Mouse (Mus musculus) embryonic stem cell, embryonic (primary cell): ENCODE measurements around the gene C2cd4d.

Experiments
- CTCF ChIA-PET, 4 experiments: fragments of 300-600 bp in 2 of 4; fragments of 350-600 bp in 2 of 4; sonication (Branson Sonifier 250); formaldehyde crosslinking; loops; one replicate each; lab custom pipeline; 2022; ENCODE audit warnings: inconsistent platforms in 2 of 4; lab: Charles Lee
- POLR2A ChIA-PET, 4 experiments: fragments of 300-600 bp in 2 of 4; fragments of 350-600 bp in 2 of 4; sonication (Branson Sonifier 250); formaldehyde crosslinking; loops; one replicate each; lab custom pipeline; 2022; ENCODE audit warnings: antibody characterized with exemption in 4 of 4, inconsistent platforms in 1 of 4; lab: Charles Lee

The C2cd4d gene

DNA sequence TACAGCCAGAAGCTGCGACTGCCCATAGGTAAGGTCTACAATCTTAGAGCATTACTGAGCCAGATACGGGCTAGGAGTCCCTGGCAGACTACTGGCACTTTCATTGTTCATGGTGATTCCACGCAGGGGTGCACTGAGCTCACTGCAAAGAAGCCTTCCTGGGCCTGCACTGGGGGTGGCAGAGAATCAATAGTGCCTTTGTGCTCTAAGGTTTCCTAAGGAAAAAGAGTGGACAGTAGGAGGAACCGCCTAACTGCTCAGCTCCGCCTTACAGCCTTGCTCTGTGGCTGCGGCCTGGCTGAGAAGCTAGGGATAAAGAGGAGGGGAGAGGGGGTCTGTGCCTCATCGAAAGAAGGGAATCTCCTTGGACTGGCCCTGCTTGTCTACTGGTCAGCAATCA, at the start of gene C2cd4d:
Gene C2cd4d (plus strand): TSS at position 301 of the 400 bp plus-strand sequence.
- POLR2A ChIA-PET, result interaction anchor here in 3 of 4 experiments (0.7 to 1.6 kb wide), 5 partner anchors 10 to 111 kb away, joined by 3 to 4 read pairs (median 3); partner anchors contain the start of gene Rorc (in 1 of the 3)
- CTCF ChIA-PET, result interaction anchor here in 1 of 4 experiments (0.6 kb wide), 1 partner anchor 78 kb away, joined by 3 read pairs; no protein-coding TSS in a partner anchor

DNA sequence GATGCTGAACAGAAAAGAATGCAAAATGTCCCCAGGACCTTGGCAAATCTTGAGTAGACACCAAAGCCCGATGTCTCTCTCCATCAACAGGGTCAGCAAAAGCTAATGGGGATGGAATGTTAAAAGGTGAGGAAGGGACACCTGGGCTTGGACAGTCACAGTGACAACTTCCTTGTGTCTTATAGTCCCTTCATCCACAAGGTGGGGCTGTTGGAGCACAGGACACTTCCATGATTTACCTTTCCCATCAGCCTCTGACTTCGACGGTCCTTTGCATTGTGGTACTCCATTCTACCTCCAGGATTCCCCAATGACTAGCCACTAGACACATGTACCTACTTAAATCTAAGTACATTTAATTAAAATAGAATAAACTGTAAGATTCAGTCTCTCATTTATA, 33.6 kb upstream of the C2cd4d start:
- ChIA-PET POLR2A (no interaction called here), CTCF (interaction anchor here in 1 of 4 experiments (0.6 kb wide), 1 partner anchor 1284 kb away, joined by 3 read pairs; no protein-coding TSS in a partner anchor)

GRCm38 (mm10) chr3:94334442-94334841, 27.8 kb upstream of the C2cd4d start:
- ChIA-PET CTCF (interaction anchor here in 2 of 4 experiments (0.6 to 1.4 kb wide), 2 partner anchors 33 to 424 kb away, joined by 3 to 6 read pairs; no protein-coding TSS in a partner anchor), POLR2A (interaction anchor here in 3 of 4 experiments (1.0 to 1.7 kb wide), 4 partner anchors 20 to 108 kb away, joined by 3 to 5 read pairs (median 4); no protein-coding TSS in a partner anchor)

GRCm38 (mm10) chr3:94338522-94338921, 23.7 kb upstream of the C2cd4d start:
- ChIA-PET POLR2A (no interaction called here), CTCF (no interaction called here)

DNA sequence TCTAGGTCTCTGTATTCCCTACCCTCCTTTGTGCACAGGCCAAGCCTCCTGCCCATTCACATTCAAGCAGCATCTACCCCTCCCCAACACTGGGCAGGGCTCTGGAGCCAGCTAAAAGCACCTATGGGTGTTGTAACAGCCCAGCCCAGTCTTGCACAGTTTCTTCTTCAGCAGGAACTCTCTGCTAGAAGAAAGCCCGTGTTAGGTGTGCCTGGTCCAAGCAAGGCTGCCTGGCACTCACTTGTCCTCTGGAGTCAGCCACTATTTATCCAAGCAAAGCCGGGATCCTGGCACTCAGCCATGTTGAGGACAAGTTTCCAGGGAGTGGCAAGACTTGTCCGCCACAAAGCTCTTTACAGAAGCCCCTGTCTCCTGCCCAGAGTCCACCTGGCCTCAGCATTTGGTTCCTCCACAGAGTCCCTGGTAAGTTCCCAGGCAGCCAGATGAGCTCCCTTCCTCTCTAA, 20.2 kb upstream of the C2cd4d start, which contains the start of gene Them5:
Gene Them5 (plus strand): TSS at position 141 of the 464 bp plus-strand sequence.
- ChIA-PET POLR2A (interaction anchor here in 1 of 4 experiments (1.0 kb wide), 1 partner anchor 63 kb away, joined by 3 read pairs; no protein-coding TSS in a partner anchor), CTCF (no interaction called here)

DNA sequence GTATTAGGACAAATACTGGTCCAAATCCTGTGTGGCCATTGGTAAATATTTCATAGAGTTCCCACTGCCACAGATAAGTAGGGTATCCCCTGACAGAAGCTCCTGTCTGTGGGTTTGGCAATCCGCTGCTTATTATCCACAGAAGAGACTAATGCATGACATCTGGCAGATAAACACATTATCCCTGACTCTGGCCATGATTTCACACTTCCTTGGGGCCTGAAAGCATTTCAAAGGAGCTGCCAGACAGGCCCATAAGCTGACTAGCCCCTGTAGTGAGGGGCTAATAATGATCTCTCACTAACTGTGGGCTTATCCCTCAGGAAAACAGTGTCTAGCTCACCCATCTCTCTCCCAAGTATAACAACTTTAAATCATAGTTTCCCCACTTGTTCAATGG, 19.7 kb upstream of the C2cd4d start:
- ChIA-PET CTCF (interaction anchor here in 1 of 4 experiments (0.8 kb wide), 1 partner anchor 24 kb away, joined by 4 read pairs; no protein-coding TSS in a partner anchor), POLR2A (interaction anchor here in 2 of 4 experiments (1.0 to 1.1 kb wide), 2 partner anchors 62 to 106 kb away, joined by 3 read pairs; no protein-coding TSS in a partner anchor)

DNA sequence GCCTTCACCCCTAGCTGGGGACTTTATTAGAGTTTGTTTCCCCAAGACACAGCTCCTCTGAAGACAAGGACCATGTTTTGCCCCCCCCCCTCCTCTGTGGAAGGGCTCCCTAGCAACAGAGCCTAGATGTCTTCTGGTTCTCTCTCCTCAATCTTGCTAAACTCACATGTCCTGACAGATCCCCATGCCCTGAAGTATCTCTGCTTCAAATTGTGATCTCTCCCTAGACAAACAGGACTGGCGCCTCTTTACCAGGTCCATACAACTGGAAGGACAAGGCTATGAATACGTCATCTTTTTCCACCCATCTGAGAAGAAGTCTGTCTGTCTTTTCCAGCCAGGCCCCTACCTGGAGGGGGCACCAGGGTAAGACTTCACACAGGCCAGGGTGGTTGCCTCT, 18.1 kb upstream of the C2cd4d start:
- ChIA-PET POLR2A (no interaction called here), CTCF (no interaction called here)

DNA sequence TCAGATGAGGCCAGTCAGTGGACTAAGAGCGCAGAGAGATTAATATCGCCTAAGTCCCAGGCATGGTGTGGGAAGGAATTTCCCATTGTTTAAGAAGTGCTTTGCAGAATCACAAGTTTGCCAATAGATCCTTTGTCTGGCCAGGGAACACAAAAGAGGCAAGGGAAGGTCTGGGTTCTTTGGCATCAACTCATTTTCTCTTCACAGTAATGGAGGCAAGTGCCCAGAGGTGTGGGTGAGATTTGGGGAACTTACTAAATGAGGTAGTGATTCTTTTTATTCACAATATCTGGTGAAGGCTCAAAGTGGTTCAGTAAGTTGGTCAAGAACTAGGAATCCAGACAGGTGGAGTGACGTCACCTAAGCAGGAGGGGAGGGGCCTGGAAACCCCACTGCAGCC, 17.3 kb upstream of the C2cd4d start:
- POLR2A ChIA-PET, result no interaction called here

GRCm38 (mm10) chr3:94348146-94348545, 14.1 kb upstream of the C2cd4d start:
- ChIA-PET POLR2A (interaction anchor here in 1 of 4 experiments (0.6 kb wide), 1 partner anchor 20 kb away, joined by 3 read pairs; no protein-coding TSS in a partner anchor), CTCF (interaction anchor here in 1 of 4 experiments (1.0 kb wide), 1 partner anchor 13 kb away, joined by 3 read pairs; no protein-coding TSS in a partner anchor)

More for the DNA sequence above, 17.3 kb upstream of the C2cd4d start:
- CTCF ChIA-PET, result no interaction called here

DNA sequence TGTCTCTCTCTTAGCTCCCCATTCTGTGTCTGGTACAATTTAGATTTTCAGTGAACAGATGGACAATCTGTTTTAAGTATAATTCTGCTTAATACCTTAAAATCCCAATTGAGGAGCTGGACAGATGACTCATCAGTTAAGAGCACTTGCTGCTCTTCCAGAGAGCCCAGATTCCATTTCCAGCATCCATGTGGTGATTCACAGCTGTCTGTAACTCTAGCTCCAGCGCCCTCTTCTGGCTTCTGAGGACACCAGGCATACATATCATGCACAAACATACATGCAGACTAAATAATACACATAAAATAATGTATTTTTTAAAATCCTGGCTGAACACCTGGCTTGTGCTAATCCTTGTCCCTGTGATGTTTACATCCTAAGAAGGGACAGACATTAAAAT, 1.4 kb upstream of the C2cd4d start:
- ChIA-PET POLR2A (interaction anchor here in 2 of 4 experiments (0.5 to 1.2 kb wide), 3 partner anchors 9 to 153 kb away, joined by 3 read pairs; no protein-coding TSS in a partner anchor), CTCF (interaction anchor here (0.6 to 1.3 kb wide), 6 partner anchors 9 to 96 kb away, joined by 3 read pairs; no protein-coding TSS in a partner anchor)

GRCm38 (mm10) chr3:94363291-94364153, 1.3 kb downstream of the C2cd4d start:
- CTCF ChIA-PET, result interaction anchor here in 2 of 4 experiments (0.5 to 1.5 kb wide), 2 partner anchors 79 to 817 kb away, joined by 5 read pairs; partner anchors contain the start of gene Mrpl9 (in 1 of the 2)
- POLR2A ChIA-PET, result interaction anchor here in 2 of 4 experiments (0.6 to 1.6 kb wide), 4 partner anchors 14 to 150 kb away, joined by 3 read pairs; no protein-coding TSS in a partner anchor

DNA sequence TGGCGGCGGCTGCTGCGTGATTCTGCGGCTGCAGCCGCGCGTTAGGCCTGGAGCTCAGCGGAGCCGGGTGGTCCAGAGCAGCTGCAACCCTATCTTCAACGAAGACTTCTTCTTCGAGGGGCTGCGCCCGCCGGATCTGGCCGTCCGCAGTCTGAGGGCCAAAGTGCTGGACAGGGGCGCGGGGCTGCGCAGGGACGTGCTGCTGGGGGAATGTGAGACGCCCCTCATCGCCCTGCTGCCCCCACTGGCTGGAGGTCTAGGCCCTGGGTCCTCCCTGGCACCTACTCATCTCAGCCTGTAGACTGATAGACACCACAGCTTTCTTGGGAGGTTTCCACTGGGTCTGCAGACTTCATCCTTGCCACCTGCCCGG, 1.9 kb downstream of the C2cd4d start:
- POLR2A ChIA-PET, result interaction anchor here in 1 of 4 experiments (1.0 kb wide), 1 partner anchor 13 kb away, joined by 3 read pairs; no protein-coding TSS in a partner anchor
- CTCF ChIA-PET, result interaction anchor here in 2 of 4 experiments (0.6 to 1.5 kb wide), 3 partner anchors 78 to 524 kb away, joined by 3 to 7 read pairs (median 5); partner anchors contain the start of gene Mrpl9 (in 1 of the 2)

- POLR2A ChIA-PET, result interaction anchor here in 2 of 4 experiments (0.6 to 2.6 kb wide), 9 partner anchors 11 to 1286 kb away, joined by 3 to 8 read pairs (median 3); partner anchors contain the start of genes Mrpl9 (in 1 of the 2) and Oaz3 (in 1 of the 2)
- CTCF ChIA-PET, result interaction anchor here (0.6 to 2.1 kb wide), 66 partner anchors 10 to 662 kb away, joined by 3 to 20 read pairs (median 4); partner anchors contain the start of genes Mrpl9 (in 2 of the 4), Oaz3 (in 2 of the 4) and Tdrkh (in 1 of the 4)
These were observed 4.5 kb downstream of the C2cd4d start for GRCm38 (mm10) chr3:94366761-94367160.

- ChIA-PET POLR2A (interaction anchor here in 2 of 4 experiments (0.6 to 2.6 kb wide), 4 partner anchors 10 to 394 kb away, joined by 3 to 8 read pairs (median 4); partner anchors contain the start of genes Mrpl9 (in 1 of the 2) and Oaz3 (in 1 of the 2)), CTCF (interaction anchor here in 3 of 4 experiments (0.7 to 2.1 kb wide), 17 partner anchors 10 to 536 kb away, joined by 3 to 20 read pairs (median 7); partner anchors contain the start of genes Mrpl9 (in 2 of the 3) and Oaz3 (in 2 of the 3))
These were observed 5.3 kb downstream of the C2cd4d start for GRCm38 (mm10) chr3:94367511-94367910.

GRCm38 (mm10) chr3:94368631-94369030, 6.4 kb downstream of the C2cd4d start:
- ChIA-PET CTCF (interaction anchor here (0.6 to 2.2 kb wide), 6 partner anchors 53 to 455 kb away, joined by 3 to 5 read pairs (median 3); no protein-coding TSS in a partner anchor), POLR2A (interaction anchor here in 2 of 4 experiments (0.6 to 3.3 kb wide), 7 partner anchors 9 to 646 kb away, joined by 3 to 15 read pairs (median 3); partner anchors contain the start of genes Mrpl9 (in 1 of the 2), Oaz3 (in 1 of the 2) and Tdrkh (in 1 of the 2))

DNA sequence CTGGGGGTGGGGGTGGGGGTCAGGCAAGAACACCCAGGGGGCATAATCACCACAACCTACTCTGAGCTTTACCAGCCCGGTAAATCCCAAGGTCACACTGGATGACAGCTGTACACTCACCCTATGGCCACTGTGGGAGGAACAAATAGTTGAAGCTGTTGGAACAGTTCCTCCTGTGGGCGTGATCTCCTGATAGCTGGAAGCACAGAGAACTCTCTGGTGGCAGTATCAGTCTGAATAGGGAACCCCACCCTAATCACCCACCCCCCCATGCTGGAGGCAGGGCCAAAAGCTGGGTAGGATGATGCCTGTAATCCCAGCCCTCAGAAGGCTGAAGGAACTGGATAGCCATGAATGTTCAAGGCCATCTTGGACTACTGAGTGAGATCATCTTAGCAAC, 7.5 kb downstream of the C2cd4d start:
- ChIA-PET CTCF (interaction anchor here (0.5 to 2.2 kb wide), 9 partner anchors 9 to 1474 kb away, joined by 3 to 6 read pairs (median 4); no protein-coding TSS in a partner anchor), POLR2A (interaction anchor here in 2 of 4 experiments (0.6 to 3.3 kb wide), 10 partner anchors 7 to 221 kb away, joined by 3 to 15 read pairs (median 3); partner anchors contain the start of genes Mrpl9 (in 1 of the 2), Oaz3 (in 1 of the 2) and Tdrkh (in 1 of the 2))

DNA sequence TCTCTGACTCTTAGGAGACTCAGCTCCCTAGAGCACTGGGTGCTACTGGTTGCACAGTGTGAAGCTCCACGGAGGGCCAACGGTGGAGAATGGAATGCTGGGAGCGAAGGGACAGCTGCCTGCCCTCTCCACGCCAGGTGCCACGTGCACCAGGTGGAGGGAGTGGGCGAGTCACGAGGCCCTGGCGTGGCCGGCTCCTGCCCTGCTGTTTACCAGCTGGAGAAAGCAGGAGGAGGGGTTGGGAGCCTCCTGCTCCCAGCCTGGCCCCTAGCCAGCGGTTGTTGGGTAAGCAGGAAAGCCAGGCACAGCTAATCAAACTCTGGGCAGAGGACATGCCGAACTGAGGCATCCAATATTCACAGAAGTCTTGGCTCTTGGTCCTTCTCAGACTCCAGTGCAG, 9.4 kb downstream of the C2cd4d start:
- ChIA-PET CTCF (interaction anchor here in 1 of 4 experiments (1.1 kb wide), 1 partner anchor 162 kb away, joined by 3 read pairs; no protein-coding TSS in a partner anchor), POLR2A (interaction anchor here in 3 of 4 experiments (0.5 to 3.3 kb wide), 12 partner anchors 9 to 694 kb away, joined by 3 to 15 read pairs (median 3); partner anchors contain the start of genes C2cd4d (in 1 of the 3), Cgn (in 1 of the 3), Lingo4 (in 1 of the 3) and Tdrkh (in 1 of the 3))
